Mouse (Mus musculus): ENCODE measurements around the gene Terf2. TPM values are rescaled to one million over a fixed set of nuclear protein-coding genes. Genes with fewer than 3 reads are reported as not detected.

The Terf2 gene
- total RNA-seq, 2 experiments from 2014 or later = 22.3 to 39.1 TPM

Other genes with a start within 250 kb of the Terf2 start
- not detected in 2 replicates for gene Has3, start 226.3 kb downstream of the Terf2 start, total RNA-seq (2014; fragmentation: Nextera tagmentation)
- 0.17 and 0.77 TPM in 2 replicates for gene Has3, start 226.3 kb downstream of the Terf2 start, total RNA-seq (2017)
- 55.7 and 56.0 TPM in 2 replicates for gene Utp4, start 202.9 kb downstream of the Terf2 start, total RNA-seq (2014; fragmentation: Nextera tagmentation)
- gene Utp4, start 202.9 kb downstream of the Terf2 start, total RNA-seq (2017) = 50.3 and 57.8 TPM in 2 replicates
- 5.4 and 7.1 TPM in 2 replicates for gene Sntb2, start 160.8 kb downstream of the Terf2 start, total RNA-seq (2014; fragmentation: Nextera tagmentation)
- gene Sntb2, start 160.8 kb downstream of the Terf2 start, total RNA-seq (2017) = 5.9 and 6.2 TPM in 2 replicates
- gene Vps4a, start 65.3 kb downstream of the Terf2 start, total RNA-seq (2014; fragmentation: Nextera tagmentation) = 21.7 and 22.4 TPM in 2 replicates
- gene Vps4a, start 65.3 kb downstream of the Terf2 start, total RNA-seq (2017) = 29.8 and 31.7 TPM in 2 replicates
- 24.2 and 42.5 TPM in 2 replicates for gene Pdf, start 47.9 kb downstream of the Terf2 start, total RNA-seq (2014; fragmentation: Nextera tagmentation)
- 45.1 and 50.8 TPM in 2 replicates for gene Pdf, start 47.9 kb downstream of the Terf2 start, total RNA-seq (2017)
- gene Cog8, start 39.9 kb downstream of the Terf2 start, total RNA-seq (2014; fragmentation: Nextera tagmentation) = 17.0 and 23.7 TPM in 2 replicates
- 22.3 and 25.0 TPM in 2 replicates for gene Cog8, start 39.9 kb downstream of the Terf2 start, total RNA-seq (2017)
- gene Nip7, start 39.7 kb downstream of the Terf2 start, total RNA-seq (2014; fragmentation: Nextera tagmentation) = 53.7 and 59.8 TPM in 2 replicates
- 56.1 and 67.4 TPM in 2 replicates for gene Nip7, start 39.7 kb downstream of the Terf2 start, total RNA-seq (2017)
- not detected in 2 replicates for gene Tmed6, start 30.9 kb downstream of the Terf2 start, total RNA-seq (2014; fragmentation: Nextera tagmentation)
- not detected in 2 replicates for gene Tmed6, start 30.9 kb downstream of the Terf2 start, total RNA-seq (2017)
- gene Cyb5b, start 54.1 kb upstream of the Terf2 start, total RNA-seq (2014; fragmentation: Nextera tagmentation) = 64.4 and 68.5 TPM in 2 replicates
- gene Cyb5b, start 54.1 kb upstream of the Terf2 start, total RNA-seq (2017) = 59.0 and 67.4 TPM in 2 replicates
- 32.0 TPM in 2 replicates for gene Nfat5, start 196.9 kb upstream of the Terf2 start, total RNA-seq (2014; fragmentation: Nextera tagmentation)
- gene Nfat5, start 196.9 kb upstream of the Terf2 start, total RNA-seq (2017) = 15.6 and 27.1 TPM in 2 replicates